Mouse (Mus musculus) B cell, adult 2 months (primary cell): ENCODE results near the gene Birc2.

Experiments used
- DNase-seq, 2 experiments: peaks; one replicate each; pipeline ENCODE4 v3.0.0; 2022

Birc2 gene

GRCm38 (mm10) chr9:7783823-7784614 lies 52.8 kb downstream of the Birc2 start:
- DNase-seq: peak; percentile 24 to 35

- peak; percentile 77 to 82 for DNase-seq
These were observed 56.4 kb downstream of the Birc2 start for GRCm38 (mm10) chr9:7780250-7781150.

GRCm38 (mm10) chr9:7779786-7780185 lies 57.1 kb downstream of the Birc2 start:
- no peak for DNase-seq

- DNase-seq: peak; percentile 32 to 38
These were observed 58.1 kb downstream of the Birc2 start for GRCm38 (mm10) chr9:7778771-7779170.

- no peak for DNase-seq
These were observed 59.2 kb downstream of the Birc2 start for GRCm38 (mm10) chr9:7777652-7778051.

- no peak for DNase-seq
These were observed 59.9 kb downstream of the Birc2 start for GRCm38 (mm10) chr9:7776940-7777339.

GRCm38 (mm10) chr9:7775986-7776385 lies 60.9 kb downstream of the Birc2 start:
- DNase-seq: peak in 1 of 2 experiments; percentile 28

- DNase-seq: no peak
These were observed 61.9 kb downstream of the Birc2 start for GRCm38 (mm10) chr9:7775011-7775410.

GRCm38 (mm10) chr9:7774538-7774937 lies 62.3 kb downstream of the Birc2 start:
- DNase-seq: no peak

- DNase-seq: no peak
These were observed 63.2 kb downstream of the Birc2 start for GRCm38 (mm10) chr9:7773686-7774085.

- no peak for DNase-seq
These were observed 64.0 kb downstream of the Birc2 start for GRCm38 (mm10) chr9:7772773-7773454.

GRCm38 (mm10) chr9:7772361-7772760 lies 64.5 kb downstream of the Birc2 start:
- DNase-seq: no peak

- no peak for DNase-seq
These were observed 67.4 kb downstream of the Birc2 start for GRCm38 (mm10) chr9:7769491-7769890.

GRCm38 (mm10) chr9:7769081-7769480 lies 67.8 kb downstream of the Birc2 start:
- DNase-seq: no peak
